Mouse (Mus musculus): ENCODE data around the gene Rad51.

Gene Rad51

DNA sequence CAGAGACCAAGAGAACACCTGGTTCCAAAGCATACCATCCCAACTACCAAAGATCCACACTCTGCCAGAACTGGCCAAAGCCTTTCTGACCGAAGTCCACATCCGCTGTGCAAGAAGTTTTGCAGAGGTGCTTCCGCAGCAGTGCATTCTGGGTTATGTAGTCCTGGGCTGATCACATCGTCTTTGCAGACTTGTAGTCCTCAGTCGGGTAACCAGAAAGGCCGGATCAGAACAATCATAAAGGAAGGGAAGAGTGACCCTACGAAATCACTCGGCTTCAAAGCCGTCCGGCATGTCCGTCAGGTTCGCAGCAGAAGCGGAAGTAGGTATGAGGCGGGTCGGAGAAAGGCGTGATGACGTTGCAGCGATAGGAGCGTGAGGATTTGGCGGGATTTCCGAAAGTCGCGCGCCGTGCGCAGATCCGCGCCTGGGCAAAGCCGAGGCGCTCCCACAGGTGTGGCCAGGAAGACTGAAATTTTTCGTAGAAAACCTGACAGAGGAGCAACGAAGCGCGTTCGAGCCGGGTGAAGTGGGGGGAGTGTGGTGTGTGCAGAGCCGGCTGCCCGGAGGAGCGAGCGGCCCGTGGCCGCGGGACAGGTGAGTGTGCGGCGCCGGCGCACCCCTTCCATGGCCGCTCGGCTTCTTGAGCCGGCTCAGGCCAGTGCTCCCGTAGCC lies at the start of gene Rad51:
Gene Rad51 (plus strand): TSS at position 356 of the 675 bp plus-strand sequence.
- DNase-seq = peak; percentile 92

DNA sequence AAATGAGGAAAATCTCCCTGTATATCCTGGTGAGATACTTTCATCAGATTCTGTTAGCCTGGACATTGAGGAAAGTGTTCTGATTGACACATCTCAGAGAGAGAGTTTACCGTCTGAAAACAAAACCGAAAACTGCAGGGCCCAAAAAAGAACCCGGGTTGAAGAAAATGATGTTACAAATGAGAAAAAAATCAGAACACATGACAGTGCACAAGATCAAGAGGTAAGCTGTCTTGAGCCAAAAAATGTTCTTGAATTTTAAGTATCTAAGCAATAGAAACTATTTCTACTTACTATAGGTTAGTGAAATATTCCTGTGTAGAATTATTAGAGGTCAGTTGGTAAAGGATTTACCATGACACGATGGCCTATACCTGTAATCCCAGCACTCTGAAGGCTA lies 40.2 kb upstream of the Rad51 start:
- no peak for DNase-seq

DNA sequence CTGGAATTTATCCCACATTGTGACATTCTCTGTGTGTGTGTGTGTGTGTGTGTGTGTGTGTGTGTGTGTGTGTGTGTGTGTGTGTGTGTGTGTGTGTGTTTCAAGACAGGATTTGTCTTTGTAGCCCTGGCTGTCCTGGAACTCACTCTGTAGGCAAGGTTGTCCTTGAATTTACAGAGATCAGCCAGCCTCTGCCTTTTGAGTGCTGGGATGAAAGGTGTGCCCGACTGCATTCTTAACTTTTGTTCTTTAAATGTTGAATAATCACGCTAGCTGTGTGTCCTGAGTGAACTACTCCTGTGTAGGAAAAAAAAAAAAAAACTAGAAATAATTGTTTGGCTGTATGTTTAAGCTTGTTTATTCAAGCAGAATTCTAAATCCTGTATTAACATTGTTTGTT lies 26.4 kb upstream of the Rad51 start:
- no peak for DNase-seq

DNA sequence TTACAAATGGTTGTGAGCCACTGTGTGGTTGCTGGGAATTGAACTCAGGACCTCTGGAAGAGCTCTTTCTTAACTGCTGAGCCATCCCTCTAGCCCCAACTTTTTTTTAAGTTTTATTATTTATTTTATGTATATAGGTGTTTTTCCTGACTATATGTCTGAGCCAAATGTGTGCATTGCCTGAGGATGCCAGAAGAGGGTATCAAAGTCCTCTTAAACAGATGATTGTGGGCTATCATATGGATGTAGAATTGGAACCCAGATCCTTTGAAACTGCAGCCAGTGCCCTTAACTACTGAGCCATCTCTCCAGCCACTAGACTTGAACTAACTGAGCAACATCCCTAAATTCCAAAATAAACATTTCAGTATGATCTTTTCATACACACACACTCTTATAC lies 11.0 kb upstream of the Rad51 start:
- DNase-seq = no peak

DNA sequence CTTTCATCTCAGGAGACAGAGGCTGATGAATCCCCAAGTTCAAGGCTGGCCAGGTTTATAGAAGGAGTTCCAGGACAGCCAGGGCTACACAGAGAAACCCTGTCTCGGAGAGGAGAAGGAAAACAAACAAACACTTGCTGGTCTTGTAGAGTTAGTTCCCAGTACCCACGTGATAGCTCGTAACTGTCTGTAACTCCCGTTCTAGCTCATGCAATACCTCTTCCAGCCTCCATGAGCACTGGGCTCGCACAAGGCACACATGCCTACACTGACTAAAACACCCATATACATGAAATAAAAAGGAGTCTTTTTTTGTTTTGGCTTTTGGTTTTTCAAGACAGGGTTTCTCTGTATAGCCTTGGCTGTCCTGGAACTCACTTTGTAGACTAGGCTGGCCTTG lies 6.0 kb upstream of the Rad51 start:
- DNase-seq = no peak

DNA sequence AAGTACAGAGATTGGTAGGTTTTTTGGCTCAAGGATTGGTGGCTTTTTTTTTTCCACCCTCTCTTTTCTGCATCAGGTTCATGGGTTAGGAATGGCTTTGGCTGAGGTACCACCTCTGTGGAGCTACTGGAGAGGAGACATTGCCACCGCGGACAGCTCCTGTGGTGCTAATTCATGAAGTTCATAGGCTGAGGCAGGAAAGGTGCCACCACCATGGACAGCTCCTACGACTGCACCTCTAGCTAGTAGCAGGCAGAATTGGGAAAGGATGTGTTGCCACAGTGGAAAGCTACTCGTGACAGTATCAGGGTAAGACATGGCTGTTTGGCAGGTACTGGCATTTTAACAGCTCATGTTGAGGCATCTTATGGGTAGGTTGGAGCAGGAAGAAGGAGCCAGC lies 4.0 kb upstream of the Rad51 start:
- DNase-seq = peak; percentile 49

DNA sequence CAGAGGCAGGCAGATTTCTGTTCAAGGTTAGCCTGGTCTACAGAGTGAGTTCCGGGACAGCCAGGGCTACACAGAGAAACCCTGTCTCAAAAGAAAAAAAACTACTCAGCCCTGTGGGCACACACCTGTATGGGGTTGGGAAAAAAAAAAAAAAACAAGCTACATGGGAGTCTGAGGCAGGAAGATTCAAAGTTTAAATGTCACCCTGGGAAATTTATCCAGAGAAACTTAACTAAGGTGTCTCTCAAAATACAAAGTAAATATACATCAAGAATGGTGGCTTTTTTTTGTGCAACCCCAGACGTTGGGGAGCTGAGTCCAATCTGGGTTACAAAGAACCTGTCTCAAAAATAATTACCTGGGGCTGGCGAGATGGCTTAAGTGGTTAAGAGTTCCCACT lies 1.5 kb upstream of the Rad51 start:
- no peak for DNase-seq

DNA sequence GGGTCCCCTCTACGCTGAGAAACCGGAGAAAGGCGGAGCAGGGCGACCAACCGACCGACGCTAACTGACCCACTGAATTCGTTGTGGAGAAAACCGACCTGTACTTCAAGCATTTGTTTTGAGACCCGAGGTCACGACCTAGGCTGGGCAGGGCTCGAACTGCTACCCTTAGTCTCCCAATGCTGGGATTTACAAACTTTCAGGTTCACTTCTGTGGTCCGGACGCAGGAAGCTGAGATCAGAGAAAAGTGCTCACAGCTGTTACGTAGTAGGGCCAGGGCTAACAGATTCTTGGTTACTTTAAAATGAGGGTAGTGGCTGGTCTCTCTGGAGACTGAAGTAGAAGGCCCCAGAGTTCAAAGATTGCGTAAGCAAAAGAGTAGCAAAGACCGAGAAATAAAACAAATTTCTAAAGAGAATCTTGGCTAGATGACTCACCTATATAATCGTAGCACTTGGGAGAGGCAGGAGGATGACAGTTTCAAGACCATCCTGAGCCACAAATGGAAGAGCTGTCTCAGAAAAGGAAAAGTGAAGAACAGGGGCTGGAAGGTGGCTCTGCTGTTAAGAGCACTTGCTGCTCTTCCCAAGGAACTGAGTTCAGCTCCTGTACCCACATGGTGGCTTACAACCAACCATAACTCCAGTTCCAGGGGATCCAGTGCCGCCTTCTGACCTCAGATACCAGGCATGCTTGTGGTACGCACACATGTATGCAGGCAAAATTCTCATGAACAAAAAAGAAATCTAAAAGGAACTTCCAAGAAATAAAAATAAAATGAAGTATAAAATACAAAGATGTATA lies 730 bp downstream of the Rad51 start:
- DNase-seq = no peak

DNA sequence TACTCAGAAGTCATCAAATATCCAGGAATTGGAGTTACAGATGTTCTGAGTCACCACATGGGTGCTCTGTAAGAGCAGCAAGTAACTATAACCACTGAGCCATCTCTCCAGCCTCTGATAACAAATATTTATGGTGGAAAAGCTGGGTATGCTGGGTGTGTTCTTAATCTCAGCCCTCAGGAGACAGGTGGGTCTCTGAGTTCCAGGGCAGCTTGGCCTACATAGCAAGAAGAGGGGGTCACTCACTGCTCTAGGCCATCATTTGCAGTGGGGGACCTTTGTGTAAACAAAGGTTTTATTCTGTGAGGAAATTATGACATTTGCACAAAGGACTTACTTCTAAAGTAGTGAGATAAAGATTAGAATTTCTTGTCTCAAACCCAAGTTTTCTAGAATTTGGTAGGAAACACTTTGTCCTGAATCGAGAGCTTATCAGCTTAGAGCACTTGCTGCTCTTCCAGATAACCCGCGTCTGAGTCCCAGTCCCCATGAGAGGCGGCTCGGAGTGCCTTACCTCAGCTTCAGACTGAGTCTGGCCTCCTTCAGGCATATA lies 23.8 kb downstream of the Rad51 start:
- no peak for DNase-seq

DNA sequence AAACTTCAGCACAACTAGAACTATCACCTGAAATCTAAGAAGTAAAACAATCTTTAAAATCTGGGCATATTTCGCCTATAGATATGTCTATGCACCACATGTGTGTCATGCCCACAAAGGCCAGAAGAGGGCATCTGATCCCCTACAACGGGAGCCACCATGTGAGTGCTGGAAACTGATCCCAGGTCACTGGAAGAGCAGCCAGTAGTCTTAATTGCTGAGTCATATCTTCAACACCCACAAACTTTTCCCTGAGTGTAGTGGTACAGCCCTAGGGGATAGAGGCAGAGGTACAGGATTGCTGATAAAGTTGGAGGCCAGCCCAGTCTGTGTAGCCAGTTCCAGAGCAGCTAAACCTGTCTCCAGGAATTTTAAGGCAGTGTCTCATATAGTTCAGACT lies 32.6 kb downstream of the Rad51 start:
- no peak for DNase-seq

DNA sequence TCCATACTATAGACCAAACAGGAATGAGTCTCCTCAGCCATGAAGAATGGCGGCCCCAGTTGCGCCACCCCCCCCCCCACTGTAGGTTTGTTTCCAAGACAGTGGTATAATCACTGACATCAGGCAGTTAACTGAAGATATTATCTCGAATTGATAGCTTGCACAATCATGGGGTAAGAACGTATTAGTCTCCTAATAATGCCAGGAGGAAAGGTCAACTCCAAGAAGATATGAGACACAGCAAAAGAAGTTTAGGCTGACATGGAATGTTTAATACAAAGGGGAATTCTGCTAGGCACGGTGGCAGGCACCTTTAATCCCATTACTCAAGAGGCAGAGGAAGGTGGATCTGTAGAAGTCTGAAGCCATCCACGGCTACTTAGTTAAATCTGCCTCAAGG lies 33.8 kb downstream of the Rad51 start:
- no peak for DNase-seq

DNA sequence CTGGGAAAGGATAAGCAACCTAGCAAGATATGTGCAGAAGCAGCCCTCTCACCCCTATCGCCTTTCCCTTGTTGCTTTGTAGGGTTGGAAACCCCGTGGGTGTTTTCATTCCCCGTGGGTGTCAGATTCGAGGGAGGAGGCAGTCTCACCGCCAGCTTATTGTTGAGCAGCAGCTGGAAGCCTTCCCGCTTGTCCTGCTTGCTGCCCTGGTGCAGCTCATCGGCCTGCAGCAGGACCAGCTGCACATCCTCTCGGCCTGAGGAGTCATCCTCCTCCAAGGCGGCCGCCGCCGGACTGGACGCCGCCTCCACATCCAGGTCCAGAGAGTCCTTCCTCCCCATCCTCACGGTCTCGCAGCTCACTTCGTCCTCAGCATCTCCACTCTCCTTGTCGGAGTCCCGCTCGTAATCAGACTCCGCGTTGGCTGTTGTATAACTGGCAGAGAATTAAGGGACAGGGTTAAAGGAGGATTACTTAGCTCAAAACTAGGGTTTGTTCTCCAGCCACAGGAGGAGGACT lies 34.6 kb downstream of the Rad51 start:
- DNase-seq = no peak

DNA sequence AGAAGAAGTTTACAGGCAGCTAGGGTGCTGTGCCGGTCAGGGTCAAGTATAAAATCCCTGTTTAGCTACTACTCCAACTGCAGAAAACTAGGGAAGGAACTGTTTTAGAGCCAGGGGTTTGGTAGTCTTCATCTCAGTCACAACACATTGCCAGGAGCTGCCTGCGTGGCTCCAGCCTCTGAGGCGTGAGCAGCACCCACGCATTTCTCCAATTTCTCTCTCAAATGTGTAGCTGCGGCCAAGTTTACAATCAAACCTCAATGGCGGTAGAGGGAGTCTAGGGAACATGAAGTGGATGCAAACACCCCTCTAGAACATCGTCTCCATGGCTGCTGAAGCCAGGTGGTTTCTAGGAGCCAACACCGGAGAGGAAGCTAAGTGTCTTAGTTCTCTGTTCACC lies 35.2 kb downstream of the Rad51 start:
- no peak for DNase-seq

DNA sequence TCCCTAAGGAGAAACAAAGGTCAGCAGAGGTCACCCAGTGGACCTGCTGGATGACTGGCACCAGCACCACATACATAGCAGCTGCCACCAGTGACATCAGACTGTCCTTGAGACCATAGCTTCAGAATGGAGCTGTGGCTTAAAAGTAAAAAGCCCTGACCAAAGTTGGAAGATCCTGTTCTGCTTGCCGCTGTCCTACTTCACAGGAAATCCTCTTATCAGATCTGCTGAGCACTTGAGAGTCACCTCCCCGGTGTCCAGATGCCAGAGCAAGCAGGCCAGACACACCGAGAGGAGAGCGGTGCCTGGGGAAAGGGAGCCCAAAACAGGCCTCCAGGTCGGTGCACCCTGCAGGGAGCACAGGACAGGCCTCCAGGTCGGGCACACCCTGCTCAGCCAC lies 39.7 kb downstream of the Rad51 start:
- DNase-seq = no peak

DNA sequence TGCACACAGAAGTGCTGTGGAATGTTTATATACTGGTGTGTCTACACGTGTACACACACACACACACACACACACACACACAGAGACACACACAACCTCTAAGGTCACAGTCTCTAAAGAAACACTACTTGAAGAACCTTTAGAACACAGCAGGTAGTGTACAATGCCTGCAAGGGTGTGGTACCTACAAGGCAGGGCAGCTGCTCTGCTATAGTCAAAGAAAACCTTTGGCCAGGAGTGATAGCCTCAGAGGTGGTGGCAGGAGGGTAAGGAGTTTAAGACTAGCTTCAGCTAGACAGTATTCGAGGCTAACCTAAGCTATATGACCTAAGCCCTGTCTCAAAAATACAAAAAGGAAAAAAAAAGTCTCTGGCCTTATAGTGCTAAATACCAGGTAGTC lies 42.1 kb downstream of the Rad51 start:
- DNase-seq = no peak

DNA sequence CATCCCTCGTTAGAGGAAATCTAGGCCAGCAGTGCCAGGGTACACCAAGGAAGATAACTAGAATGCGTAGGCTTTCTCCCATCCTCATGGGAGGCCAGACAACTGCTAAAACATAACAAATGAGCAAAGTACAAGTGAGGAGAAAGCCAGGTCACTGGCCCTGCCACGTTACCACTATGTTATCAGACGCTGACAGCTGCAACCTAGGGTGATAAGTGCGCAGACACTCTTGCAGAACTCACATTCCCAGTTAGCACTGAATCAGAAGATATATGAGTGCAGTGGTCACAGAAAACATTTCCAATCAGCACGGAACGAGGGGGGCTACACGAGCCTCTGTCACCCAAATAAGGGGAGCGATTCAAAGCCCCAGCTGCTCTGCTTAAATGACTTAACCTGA lies 42.8 kb downstream of the Rad51 start:
- DNase-seq = no peak

DNA sequence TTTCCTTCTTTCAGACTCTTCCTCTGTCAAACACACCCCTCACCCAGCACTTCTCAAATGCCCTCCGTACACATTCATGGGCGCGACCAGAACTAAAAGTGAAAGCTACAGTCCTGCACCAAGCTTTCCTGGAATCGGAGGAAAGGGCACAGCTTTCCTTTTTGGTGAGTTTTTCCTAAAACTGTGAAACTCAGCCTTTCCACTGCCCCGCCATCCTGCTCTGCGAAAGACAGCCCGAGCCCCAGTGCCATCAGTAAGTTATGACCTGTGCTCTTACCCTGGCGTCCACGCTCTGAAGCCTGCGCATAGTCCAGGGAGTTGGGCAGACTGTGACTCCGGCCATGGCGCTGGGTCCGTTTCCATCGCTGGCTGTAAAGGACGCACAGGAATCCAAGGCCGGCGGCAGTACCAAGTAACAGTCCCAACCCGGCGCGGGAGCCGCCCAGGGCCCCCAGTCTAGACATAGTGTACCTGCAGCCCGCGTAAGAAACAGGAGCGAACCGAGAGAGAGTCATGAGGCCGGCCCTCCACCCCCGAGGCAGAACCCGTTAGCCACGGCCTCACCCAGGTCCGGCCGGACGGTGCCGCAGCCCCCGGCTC lies 43.6 kb downstream of the Rad51 start:
- peak; percentile 36 for DNase-seq

DNA sequence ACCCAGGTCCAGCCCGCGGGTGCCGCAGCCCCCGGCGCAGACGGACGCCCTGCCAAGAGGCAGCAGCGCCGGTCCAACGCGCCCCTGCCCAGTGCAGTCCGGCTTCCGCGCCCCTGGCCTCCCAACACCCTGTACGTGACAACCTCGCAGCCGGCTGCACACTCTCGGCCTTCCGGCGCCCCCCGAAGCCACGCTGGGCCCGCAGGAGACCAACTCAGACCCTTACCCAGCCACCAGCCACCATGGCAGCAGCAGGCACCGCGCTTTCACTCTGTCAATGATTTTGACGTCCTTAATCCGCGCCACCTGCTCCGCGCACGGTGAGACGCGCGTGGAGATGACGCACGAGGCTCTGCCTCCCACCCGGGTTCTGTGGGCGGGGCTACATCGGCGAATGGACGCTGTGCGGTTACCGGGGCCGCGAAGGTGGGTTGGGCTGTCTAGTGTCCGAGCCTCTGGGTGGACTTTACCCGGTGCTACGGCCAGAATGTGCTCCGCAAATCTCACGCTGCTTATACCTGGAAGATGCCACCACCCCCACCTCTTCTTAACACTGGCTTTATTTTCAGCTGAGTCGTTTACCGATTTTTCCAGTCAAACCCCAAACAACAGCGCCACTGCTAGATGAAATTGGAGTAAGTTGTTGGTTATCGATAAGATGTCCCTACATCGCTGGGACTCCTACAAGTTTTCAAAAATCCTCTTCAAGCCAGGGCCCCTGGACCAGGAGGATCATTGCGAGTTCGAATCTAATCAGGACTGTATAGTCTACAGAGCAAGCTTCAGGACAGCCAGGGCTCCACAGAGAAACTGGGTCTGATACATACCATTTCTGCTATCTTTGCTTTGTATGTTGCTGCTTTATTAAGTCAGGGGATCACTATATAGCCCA lies 44.3 kb downstream of the Rad51 start, which contains the start of gene Rmdn3:
Gene Rmdn3 (minus strand): TSS at position 354 of the 892 bp plus-strand sequence.
- DNase-seq = peak; percentile 97

DNA sequence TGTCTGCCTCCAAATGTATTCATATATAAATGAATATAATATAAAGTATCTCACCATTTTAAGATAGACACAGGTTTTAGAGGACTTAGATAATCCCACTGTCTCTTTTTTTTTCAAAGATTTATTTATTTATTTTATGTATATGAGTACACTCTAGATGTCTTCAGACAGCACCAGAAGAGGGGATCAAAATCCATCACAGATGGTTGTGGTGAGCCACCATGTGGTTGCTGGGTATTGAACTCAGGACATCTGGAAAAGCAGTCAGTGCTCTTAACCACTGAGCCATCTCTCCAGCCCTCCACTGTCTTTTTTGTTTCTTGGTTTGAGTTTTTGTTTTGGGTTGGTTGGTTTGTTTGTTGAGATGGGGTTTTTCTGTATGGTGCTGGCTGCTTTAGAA lies 45.2 kb downstream of the Rad51 start:
- no peak for DNase-seq

DNA sequence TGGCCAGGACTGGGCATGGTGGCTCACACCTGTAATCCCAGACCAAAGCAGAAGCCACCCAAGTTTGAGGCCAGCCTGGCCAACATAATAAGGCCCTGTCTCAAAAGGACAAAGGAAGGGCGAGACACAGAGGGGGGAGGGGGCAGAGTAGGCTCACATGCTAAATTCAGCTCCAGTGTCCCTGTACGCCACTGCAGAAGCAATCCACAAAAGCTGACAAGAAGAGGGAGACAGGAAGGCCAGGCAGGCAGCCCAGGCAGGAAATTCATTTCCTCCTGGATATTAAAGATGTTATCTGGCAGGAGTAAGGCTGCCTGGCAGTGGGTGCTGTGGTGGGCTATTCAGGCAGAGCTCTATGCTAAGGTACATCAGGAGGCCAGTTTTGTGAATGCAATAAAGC lies 48.7 kb downstream of the Rad51 start:
- DNase-seq = peak; percentile 58

DNA sequence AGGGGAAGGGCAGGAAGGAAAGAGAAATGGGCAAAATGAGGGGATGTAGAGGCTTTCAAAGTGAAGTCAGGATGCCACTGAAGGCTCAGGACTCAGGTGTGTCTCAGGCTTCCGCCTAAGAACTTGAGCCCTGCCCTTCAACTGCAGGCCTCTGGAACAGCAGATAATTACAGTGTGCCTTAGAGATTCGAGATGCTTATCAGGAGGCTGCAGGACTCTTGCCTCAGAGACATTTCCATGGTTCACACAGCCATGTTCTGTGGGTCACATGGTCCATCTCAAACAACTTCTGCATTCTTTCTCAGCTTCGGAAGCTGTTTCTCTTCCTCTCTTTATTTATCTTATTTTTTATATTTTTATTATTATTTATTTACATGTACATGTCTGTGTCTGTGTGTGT lies 50.5 kb downstream of the Rad51 start:
- DNase-seq = no peak

DNA sequence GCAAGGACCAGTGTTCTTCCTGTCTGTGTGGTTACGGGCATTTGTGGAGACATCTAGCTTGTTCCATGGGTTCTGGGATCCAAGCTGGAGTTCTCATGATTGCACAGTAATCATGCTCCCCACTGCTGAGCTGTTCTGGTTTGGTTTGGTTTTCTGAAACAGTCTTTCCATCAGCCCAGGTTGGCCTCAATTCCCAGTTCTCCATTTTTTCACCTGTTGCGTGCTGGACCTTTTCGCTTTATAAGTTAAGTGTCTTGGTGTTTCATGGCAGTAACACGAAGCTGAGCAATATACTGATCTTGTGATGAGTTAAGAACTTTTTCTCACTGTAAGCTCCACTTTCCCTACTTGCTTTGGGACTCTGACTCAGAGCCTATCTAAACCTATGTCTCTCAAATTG lies 51.4 kb downstream of the Rad51 start:
- no peak for DNase-seq

DNA sequence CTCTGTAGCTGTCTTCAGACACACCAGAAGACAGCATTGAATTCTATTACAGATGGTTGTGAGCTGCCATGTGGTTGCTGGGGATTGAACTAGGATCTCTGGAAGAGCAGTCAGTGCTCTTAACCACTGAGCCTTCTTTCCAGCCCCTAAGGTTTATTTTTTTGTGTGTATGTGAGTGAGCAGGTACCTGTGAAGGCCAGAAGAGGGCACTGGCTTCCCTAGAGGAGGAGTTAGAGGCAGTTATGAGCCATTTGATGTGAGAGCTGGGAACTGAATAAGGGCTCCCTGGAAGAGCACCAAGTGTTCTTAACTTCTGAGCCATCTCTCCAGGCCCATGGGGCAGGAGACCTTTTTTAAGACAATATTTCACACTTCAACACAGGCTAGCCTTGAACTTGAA lies 52.8 kb downstream of the Rad51 start:
- DNase-seq = no peak

Measured in kidney, adult 9 months (tissue).